Mouse (Mus musculus) brain, embryonic 14.5 days (tissue): ENCODE measurements at regions not wholly inside any gene's neighbourhood (a gene's known extent, or its start where the extent isn't known, plus 50 kb on each side); places are given as distances from the start of the nearest gene placed in this dataset.

ENCODE experiments used
- CTCF ChIP-seq: fragments of 200-500 bp; IDR thresholded peaks from 2 replicates; pipeline ENCODE4 v1.5.1; 2012; ENCODE audit warnings: inconsistent platforms, mild to moderate bottlenecking, moderate library complexity, borderline replicate concordance; ENCODE audit not compliant: insufficient read depth, insufficient read length; ENCODE audit errors: extremely low read depth
- POLR2A ChIP-seq: fragments of 200-500 bp; IDR thresholded peaks from 2 replicates; pipeline ENCODE4 v1.6.1; 2012; ENCODE audit warnings: mild to moderate bottlenecking, inconsistent platforms, borderline replicate concordance; ENCODE audit not compliant: poor library complexity, insufficient read depth, insufficient read length, severe bottlenecking; ENCODE audit errors: extremely low read depth

DNA sequence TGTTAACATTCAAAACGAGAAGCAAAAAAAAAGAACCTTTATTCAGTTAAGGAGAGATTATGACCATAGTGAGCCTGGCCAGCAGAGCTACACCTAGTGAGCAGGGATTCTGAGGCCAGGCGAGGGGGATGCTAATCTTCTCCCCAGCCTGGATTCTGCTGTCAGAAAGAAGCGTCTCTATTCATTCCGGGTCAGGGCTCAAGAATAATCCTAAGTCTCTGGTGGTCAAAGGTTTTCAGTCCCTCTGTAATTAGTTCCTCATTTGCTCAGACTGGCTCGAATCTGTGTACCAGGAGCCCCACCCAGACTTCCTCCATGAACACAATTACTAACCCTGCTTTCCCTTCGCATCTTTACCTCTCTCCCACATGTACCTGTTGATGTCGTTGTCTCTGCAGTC lies 101.8 kb upstream of the Nabp1 start:
- TF ChIP-seq CTCF (no peak), POLR2A (no peak)
